Mouse (Mus musculus): ENCODE measurements around the gene Aak1.

GRCm38 (mm10) chr6:86900546-86900945 lies 51.2 kb downstream of the Aak1 start:
- TF ChIP-seq POLR2A (IDR thresholded peaks at IDR 0.05; ENCODE audit: insufficient read length, low read depth) (no peak), REST (IDR thresholded peaks at IDR 0.05; ENCODE audit: insufficient read depth, insufficient read length) (no peak), TCF12 (IDR thresholded peaks at IDR 0.05; ENCODE audit: insufficient read depth, poor library complexity, severe bottlenecking) (no peak), USF1 (IDR thresholded peaks at IDR 0.05; ENCODE audit: low read depth) (no peak), MAX (IDR thresholded peaks at IDR 0.05; ENCODE audit: low read depth) (no peak), E2F4 (IDR thresholded peaks at IDR 0.05; ENCODE audit: insufficient read depth) (no peak), MYOD1 (IDR thresholded peaks at IDR 0.05; ENCODE audit: control insufficient read depth in 1 of 3, insufficient read length in 2 of 3, low read depth in 2 of 3) (no peak), MYOG (IDR thresholded peaks at IDR 0.05; ENCODE audit: control insufficient read depth in 1 of 3, insufficient read depth in 1 of 3, insufficient read length in 2 of 3, low read depth in 2 of 3) (no peak)
